Mouse (Mus musculus): ENCODE data around the gene Uba2.
"Not testable (repeated sequence)": the region's sequence is repeated elsewhere in the genome, so short reads cannot be mapped to it uniquely, and the experiment has no call there.

Uba2 gene

GRCm38 (mm10) chr7:34169454-34169853 lies at the start of gene Uba2:
Uba2 (minus strand) TSS chr7:34169599.
- DNase-seq, result no peak

GRCm38 (mm10) chr7:34218496-34218895 lies 49.1 kb upstream of the Uba2 start:
- DNase-seq, result no peak

- no peak for DNase-seq
Measured at GRCm38 (mm10) chr7:34216474-34216873, 47.1 kb upstream of the Uba2 start.

GRCm38 (mm10) chr7:34215481-34215880 lies 46.1 kb upstream of the Uba2 start:
- DNase-seq, result no peak

GRCm38 (mm10) chr7:34214644-34215043 lies 45.2 kb upstream of the Uba2 start:
- no peak for DNase-seq

- no peak for DNase-seq
Measured at GRCm38 (mm10) chr7:34213281-34213680, 43.9 kb upstream of the Uba2 start.

GRCm38 (mm10) chr7:34208027-34208745 lies 38.8 kb upstream of the Uba2 start:
- DNase-seq, result no peak

GRCm38 (mm10) chr7:34206331-34206730 lies 36.9 kb upstream of the Uba2 start:
- DNase-seq, result no peak

- not testable (repeated sequence) for DNase-seq
Measured at GRCm38 (mm10) chr7:34202147-34202546, 32.7 kb upstream of the Uba2 start.

- no peak for DNase-seq
Measured at GRCm38 (mm10) chr7:34200829-34201228, 31.4 kb upstream of the Uba2 start.

- DNase-seq, result no peak
Measured at GRCm38 (mm10) chr7:34198346-34198745, 28.9 kb upstream of the Uba2 start.

- peak; percentile 92 for DNase-seq
Measured at GRCm38 (mm10) chr7:34196132-34197128, 27.0 kb upstream of the Uba2 start, which contains the start of gene Pdcd2l. Pdcd2l (minus strand) TSS chr7:34196661.

- DNase-seq, result no peak
Measured at GRCm38 (mm10) chr7:34195632-34196031, 26.2 kb upstream of the Uba2 start.

- no peak for DNase-seq
Measured at GRCm38 (mm10) chr7:34192825-34193224, 23.4 kb upstream of the Uba2 start.

GRCm38 (mm10) chr7:34189376-34189989 lies 20.1 kb upstream of the Uba2 start:
- no peak for DNase-seq

GRCm38 (mm10) chr7:34183794-34184193 lies 14.4 kb upstream of the Uba2 start:
- no peak for DNase-seq

GRCm38 (mm10) chr7:34183356-34183755 lies 14.0 kb upstream of the Uba2 start:
- DNase-seq, result no peak

GRCm38 (mm10) chr7:34176241-34176640 lies 6.8 kb upstream of the Uba2 start:
- not testable (repeated sequence) for DNase-seq

GRCm38 (mm10) chr7:34172251-34172650 lies 2.9 kb upstream of the Uba2 start:
- DNase-seq, result no peak

GRCm38 (mm10) chr7:34168470-34169251 lies 738 bp downstream of the Uba2 start:
- peak; percentile 93 for DNase-seq

- no peak for DNase-seq
Measured at GRCm38 (mm10) chr7:34167766-34168469, 1.5 kb downstream of the Uba2 start.

- no peak for DNase-seq
Measured at GRCm38 (mm10) chr7:34166850-34167249, 2.5 kb downstream of the Uba2 start.
